Mouse (Mus musculus) liver, postnatal 0 days (tissue): ENCODE measurements around the gene Plet1. TPM values are rescaled to one million over a fixed set of nuclear protein-coding genes. Genes with fewer than 3 reads are reported as not detected.

Experiments used
- ATAC-seq: fragments of 200-750 bp; cut with Nextera tagmentation; 2 replicates; pipeline ENCODE4 v1.8.0; 2017; ENCODE audit warnings: mild to moderate bottlenecking, moderate library complexity
- DNase-seq: peaks from one replicate; pipeline ENCODE4 v3.0.0-alpha.2; 2016
- H3K27ac ChIP-seq: fragments of 300-500 bp; sonication (generic); 2 replicates; pipeline ENCODE4 v1.5.1; 2014; ENCODE audit warnings: antibody characterized with exemption, moderate library complexity, mild to moderate bottlenecking, low read depth
- H3K27me3 ChIP-seq: fragments of 300-500 bp; sonication (generic); 2 replicates; pipeline ENCODE4 v1.6.1; 2014; ENCODE audit warnings: low read length, control low read depth, mixed read lengths; ENCODE audit not compliant: insufficient read depth
- H3K36me3 ChIP-seq: fragments of 300-500 bp; sonication (generic); replicated peaks from 2 replicates; pipeline ENCODE4 v1.6.1; 2014; ENCODE audit warnings: mild to moderate bottlenecking, control low read depth, low read length, moderate library complexity, mixed read lengths; ENCODE audit not compliant: insufficient read depth
- H3K4me1 ChIP-seq: fragments of 300-500 bp; sonication (generic); 2 replicates; pipeline ENCODE4 v1.6.1; 2014; ENCODE audit warnings: antibody characterized with exemption, mild to moderate bottlenecking, control low read depth; ENCODE audit not compliant: insufficient read depth
- H3K4me2 ChIP-seq: fragments of 300-500 bp; sonication (generic); 2 replicates; pipeline ENCODE4 v1.6.1; 2014; ENCODE audit warnings: low read depth, mild to moderate bottlenecking, low read length, moderate library complexity, mixed read lengths
- H3K4me3 ChIP-seq: fragments of 300-500 bp; sonication (generic); 2 replicates; pipeline ENCODE4 v1.5.1; 2014; ENCODE audit warnings: low read depth, low read length
- H3K9ac ChIP-seq: fragments of 300-500 bp; sonication (generic); replicated peaks from 2 replicates; pipeline ENCODE4 v1.6.1; 2014; ENCODE audit warnings: mild to moderate bottlenecking, moderate library complexity
- H3K9me3 ChIP-seq: fragments of 300-500 bp; sonication (generic); 2 replicates; pipeline ENCODE4 v1.6.1; 2016; ENCODE audit warnings: mild to moderate bottlenecking, control low read depth, low read length, mixed read lengths
- CTCF ChIP-seq: sonication (generic); IDR thresholded peaks from 2 replicates; pipeline ENCODE4 v1.5.1; 2016; ENCODE audit warnings: antibody characterized with exemption, low read depth
- EP300 ChIP-seq: IDR thresholded peaks from 2 replicates; pipeline ENCODE4 v1.6.1; 2016; ENCODE audit warnings: antibody characterized with exemption, low read depth, mild to moderate bottlenecking
- WGBS: fragments of 180-500 bp; shearing (Covaris S2); extraction: QIAGEN DNeasy Blood & Tissue Kit; methylation state at CpG from one replicate; pipeline ENCODE4 v1.1.7; 2014; ENCODE audit not compliant: insufficient replicate concordance; 5-methylcytosine and 5-hydroxymethylcytosine counted together
- polyA plus RNA-seq: library from polyadenylated mRNA; unstranded; fragments of >200 nt; fragmentation: Nextera tagmentation; extraction: Ambion mirVana; gene quantifications from 2 replicates; pipeline ENCODE4 v1.2.1, GENCODE M21; 2015

Gene Plet1
- polyA plus RNA-seq, 1 experiment from 2014 or later: 1.0 TPM

DNA sequence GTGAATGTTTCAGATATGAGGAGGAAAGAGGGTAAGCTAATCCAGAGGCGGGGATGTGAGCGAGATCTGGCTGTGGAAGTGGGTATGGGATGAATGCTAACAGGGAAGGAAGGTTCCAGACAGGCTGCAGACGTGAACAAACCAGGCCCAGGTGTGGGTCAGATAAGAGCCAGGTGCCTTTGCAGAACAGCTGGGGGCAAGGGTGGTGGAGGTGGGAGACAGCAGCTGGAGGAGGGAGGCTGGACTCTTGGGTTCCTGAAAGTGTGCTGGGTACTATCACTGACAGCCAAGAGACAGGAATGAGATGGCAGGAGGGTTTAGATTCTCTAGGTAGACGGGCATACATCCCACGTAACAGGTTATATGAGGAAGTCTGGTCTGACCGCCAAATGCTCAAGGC lies 2.8 kb downstream of the Plet1 start:
- no peak for ATAC-seq
- 52% methylated on average over 6 of the region's 6 CpGs for WGBS
- Histone ChIP-seq H3K36me3 (no peaks in the 10 kb centered on the region), H3K9ac (no peak overlapping the region), H3K4me3 (no peak overlapping the region), H3K27ac (peak overlapping the region; percentile 58), H3K4me1 (peaks cover 11% of the 10 kb centered on the region), H3K9me3 (no peaks in the 10 kb centered on the region), H3K4me2 (no peak overlapping the region), H3K27me3 (no peaks in the 10 kb centered on the region)
- no peak for DNase-seq
- TF ChIP-seq CTCF: no peak
- TF ChIP-seq EP300: no peak

DNA sequence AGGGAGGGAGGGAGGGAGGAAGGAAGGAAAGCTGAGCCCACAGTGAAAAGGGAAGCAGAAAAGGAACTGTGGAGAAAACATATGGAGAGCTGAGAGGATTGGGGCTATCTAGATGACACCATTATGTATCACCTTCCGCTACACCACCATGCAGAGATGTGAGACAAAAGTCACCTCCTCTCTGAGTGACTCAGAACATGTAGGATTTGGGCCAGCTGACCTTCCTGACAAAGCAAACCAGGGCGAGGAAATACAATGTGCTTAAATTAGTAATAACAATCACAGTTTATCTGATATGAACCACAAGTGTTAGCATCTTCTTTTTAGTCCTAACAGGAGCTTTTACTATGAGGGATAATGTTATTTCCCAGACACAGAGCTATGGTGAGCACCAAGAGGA lies 3.2 kb downstream of the Plet1 start:
- 62% methylated on average over 2 of the region's 2 CpGs for WGBS
- Histone ChIP-seq H3K4me3 (no peak overlapping the region), H3K36me3 (no peaks in the 10 kb centered on the region), H3K9ac (no peak overlapping the region), H3K4me2 (no peak overlapping the region), H3K4me1 (peaks cover 11% of the 10 kb centered on the region), H3K27ac (no peak overlapping the region), H3K27me3 (no peaks in the 10 kb centered on the region), H3K9me3 (no peaks in the 10 kb centered on the region)
- TF ChIP-seq CTCF (no peak), EP300 (no peak)
- DNase-seq: no peak
- no peak for ATAC-seq

DNA sequence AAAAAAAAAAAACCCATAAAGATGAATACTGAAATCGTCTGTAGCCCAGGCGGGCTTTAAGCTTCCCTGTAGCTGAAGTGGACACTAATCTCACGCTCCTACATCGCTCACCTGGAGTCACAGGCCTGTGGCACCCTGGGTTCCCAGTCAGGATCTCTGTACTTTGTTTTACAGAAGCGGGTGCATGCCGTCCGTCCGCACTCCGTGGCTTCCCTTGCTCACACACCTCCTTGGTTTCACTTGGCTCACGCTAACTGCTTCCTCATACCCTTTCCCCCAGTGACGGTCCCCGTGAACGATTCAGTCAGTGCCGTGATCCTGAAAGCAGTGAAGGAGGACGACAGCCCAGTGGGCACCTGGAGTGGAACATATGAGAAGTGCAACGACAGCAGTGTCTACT lies 4.5 kb downstream of the Plet1 start:
- Histone ChIP-seq H3K36me3 (no peaks in the 10 kb centered on the region), H3K4me3 (no peak overlapping the region), H3K27me3 (no peaks in the 10 kb centered on the region), H3K27ac (no peak overlapping the region), H3K9ac (no peak overlapping the region), H3K4me1 (peaks cover 11% of the 10 kb centered on the region), H3K9me3 (no peaks in the 10 kb centered on the region), H3K4me2 (peak overlapping the region; percentile 32)
- no peak for DNase-seq
- TF ChIP-seq EP300: no peak
- no peak for TF ChIP-seq CTCF
- 52% methylated on average over 16 of the region's 16 CpGs for WGBS
- no peak for ATAC-seq

- Histone ChIP-seq H3K4me1 (peaks cover 15% of the 10 kb centered on the region), H3K27ac (no peak overlapping the region), H3K9ac (no peak overlapping the region), H3K27me3 (no peaks in the 10 kb centered on the region), H3K4me3 (no peak overlapping the region), H3K4me2 (no peak overlapping the region), H3K36me3 (no peaks in the 10 kb centered on the region), H3K9me3 (no peaks in the 10 kb centered on the region)
- 77% methylated on average over 3 of the region's 3 CpGs for WGBS
- TF ChIP-seq EP300 (no peak), CTCF (no peak)
- DNase-seq: no peak
- no peak for ATAC-seq
Measured at GRCm38 (mm10) chr9:50499781-50500180, 5.5 kb downstream of the Plet1 start.

GRCm38 (mm10) chr9:50500467-50500973 lies 6.2 kb downstream of the Plet1 start:
- Histone ChIP-seq H3K4me3 (peak overlapping the region; percentile 36), H3K36me3 (no peaks in the 10 kb centered on the region), H3K9me3 (no peaks in the 10 kb centered on the region), H3K27me3 (no peaks in the 10 kb centered on the region), H3K4me2 (peak overlapping the region; percentile 66), H3K27ac (0 out of 2 replicates have a peak overlapping the region, but pooled peaks have one; percentile 45), H3K9ac (peak overlapping the region; percentile 35), H3K4me1 (peaks cover 16% of the 10 kb centered on the region)
- no peak for TF ChIP-seq EP300
- TF ChIP-seq CTCF: no peak
- ATAC-seq (no peak), DNase-seq (no peak)
- 55% methylated on average over 15 of the region's 15 CpGs for WGBS

DNA sequence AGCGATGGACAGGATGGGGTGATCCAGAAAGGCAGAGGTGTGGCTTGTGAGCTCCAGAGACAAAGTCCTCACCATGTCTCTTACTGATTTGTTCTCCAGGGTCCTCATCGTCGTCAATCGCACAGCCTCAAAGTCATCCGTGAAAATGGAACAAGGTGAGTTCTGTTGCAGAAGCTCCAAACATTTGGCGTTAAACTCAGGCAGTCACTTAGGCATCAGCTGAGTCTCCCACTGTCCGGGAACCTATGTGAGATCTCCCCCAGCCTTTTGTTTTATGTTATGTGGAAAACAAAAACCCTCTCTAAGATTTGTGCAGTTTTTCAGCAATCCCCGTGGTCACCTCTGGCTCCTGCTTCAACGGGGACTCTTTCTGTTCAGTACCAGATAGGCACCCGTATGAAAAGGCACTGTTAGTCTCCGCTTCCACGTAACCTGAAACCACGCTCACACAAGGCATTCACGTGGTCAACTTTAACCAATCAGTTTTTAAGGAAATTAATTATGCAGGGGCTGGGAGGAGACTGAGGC lies 6.7 kb downstream of the Plet1 start:
- peak overlapping the region; percentile 36 for H3K4me3 ChIP-seq
- 0 out of 2 replicates have a peak overlapping the region, but pooled peaks have one; percentile 45 for H3K27ac ChIP-seq
- peak overlapping the region; percentile 66 for H3K4me2 ChIP-seq
- H3K4me1 ChIP-seq: peaks cover 17% of the 10 kb centered on the region
- no peak for TF ChIP-seq EP300
- no peak for TF ChIP-seq CTCF
- DNase-seq (no peak), ATAC-seq (peak; percentile 91)
- H3K27me3 ChIP-seq: no peaks in the 10 kb centered on the region
- 24% methylated on average over 14 of the region's 14 CpGs for WGBS
- H3K9ac ChIP-seq: peak overlapping the region; percentile 35
- H3K9me3 ChIP-seq: no peaks in the 10 kb centered on the region
- H3K36me3 ChIP-seq: no peaks in the 10 kb centered on the region
